ENCODE assay signal across 9 mouse cellular contexts in the genomic region with DNA sequence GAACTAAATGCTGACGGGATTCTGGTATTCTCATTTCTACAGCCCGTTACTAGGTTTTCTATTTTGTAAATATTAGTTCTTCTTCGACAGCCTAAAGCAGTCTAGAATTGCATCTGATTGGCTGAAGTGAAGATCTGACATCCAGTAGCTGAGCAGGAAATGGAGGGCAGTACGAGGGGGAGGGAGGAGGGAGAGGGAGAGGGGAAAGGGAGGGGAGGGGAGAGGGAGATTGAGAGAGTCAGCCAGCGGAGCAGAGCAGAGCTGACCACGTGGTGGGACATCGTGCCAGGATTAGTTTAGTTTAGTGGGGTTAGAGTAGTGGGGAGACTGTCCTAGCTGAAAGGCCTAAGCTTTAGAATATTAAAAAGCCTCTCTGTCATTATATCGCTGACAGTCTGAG.
DNase-seq lines count a peak whose midpoint lies in the region; ATAC-seq and TF ChIP-seq lines count a peak whose summit lies in the region.
"Had no signal": no experiment of that assay in that cellular context is flagged by ENCODE, and none has a peak within 500 bp of the region (broad histone marks: within the 10 kb centered on the region; RNA-seq: fewer than 3 reads in every experiment).

No protein-coding gene starts in this region.

- TF ChIP-seq EP300 in stomach, postnatal 0 days (optimal IDR thresholded peaks at IDR 0.05), result no peak

- no peaks in the 10 kb centered on the region for H3K27me3 ChIP-seq in lung, embryonic 14.5 days (ENCODE audit: insufficient read depth, low read length)
- H3K27me3 ChIP-seq in hindbrain, postnatal 0 days (ENCODE audit: insufficient read depth, low read length), result no peaks in the 10 kb centered on the region
- no peaks in the 10 kb centered on the region for H3K27me3 ChIP-seq in lung, embryonic 15.5 days
- no peaks in the 10 kb centered on the region for H3K27me3 ChIP-seq in stomach, postnatal 0 days (ENCODE audit: control insufficient read depth, insufficient read depth, low read length)
- H3K27me3 ChIP-seq: Patski had no signal

- 11% methylated on average over 8 of the region's 8 CpGs for WGBS in lung, embryonic 14.5 days
- WGBS in lung, adult 2 months, result 17% methylated on average over 8 of the region's 8 CpGs
- WGBS in hindbrain, postnatal 0 days, result 19% methylated on average over 8 of the region's 8 CpGs
- 11% methylated on average over 8 of the region's 8 CpGs for WGBS in lung, embryonic 15.5 days
- 14% methylated on average over 8 of the region's 8 CpGs for WGBS in stomach, postnatal 0 days

- H3K9ac ChIP-seq in lung, embryonic 14.5 days, result no peak overlapping the region
- no peak overlapping the region for H3K9ac ChIP-seq in hindbrain, postnatal 0 days (replicated peaks; ENCODE audit: low read length)
- H3K9ac ChIP-seq in lung, embryonic 15.5 days, result no peak overlapping the region
- H3K9ac ChIP-seq in stomach, postnatal 0 days (ENCODE audit: low read length), result no peak overlapping the region

- peaks cover 3% of the 10 kb centered on the region; the same call in 1 of the 2 replicates for H3K4me1 ChIP-seq in lung, embryonic 14.5 days (ENCODE audit: insufficient read depth)
- no peaks in the 10 kb centered on the region for H3K4me1 ChIP-seq in lung, adult 2 months (ENCODE audit: control insufficient read depth, insufficient read depth, low read length)
- H3K4me1 ChIP-seq in hindbrain, postnatal 0 days (ENCODE audit: insufficient read depth, low read length), result no peaks in the 10 kb centered on the region
- H3K4me1 ChIP-seq in lung, embryonic 15.5 days, result peaks cover 8% of the 10 kb centered on the region
- H3K4me1 ChIP-seq in stomach, postnatal 0 days (replicated peaks; ENCODE audit: control insufficient read depth, insufficient read depth), result no peaks in the 10 kb centered on the region

- intact Hi-C loops in gastrocnemius, postnatal 36 days (cut with DNase I), result no loop called here
- intact Hi-C loops in left cerebral cortex, postnatal 36 days (cut with DNase I), result no loop called here

- peak overlapping the region; percentile 40; the same call in 1 of the 2 replicates for H3K27ac ChIP-seq in lung, embryonic 14.5 days (ENCODE audit: low read depth)
- H3K27ac ChIP-seq in hindbrain, postnatal 0 days, result no peak overlapping the region
- 0 out of 2 replicates have a peak overlapping the region, but pooled peaks have one; percentile 11 for H3K27ac ChIP-seq in lung, embryonic 15.5 days
- no peak overlapping the region for H3K27ac ChIP-seq in stomach, postnatal 0 days (replicated peaks)

- no peaks in the 10 kb centered on the region for H3K36me3 ChIP-seq in lung, embryonic 14.5 days (ENCODE audit: insufficient read depth)
- no peaks in the 10 kb centered on the region for H3K36me3 ChIP-seq in hindbrain, postnatal 0 days (ENCODE audit: insufficient read depth, low read length)
- H3K36me3 ChIP-seq in lung, embryonic 15.5 days, result no peaks in the 10 kb centered on the region
- no peaks in the 10 kb centered on the region for H3K36me3 ChIP-seq in stomach, postnatal 0 days (ENCODE audit: control insufficient read depth, insufficient read depth, low read length)

- peak overlapping the region; percentile 27 for H3K4me2 ChIP-seq in lung, embryonic 14.5 days
- no peak overlapping the region for H3K4me2 ChIP-seq in hindbrain, postnatal 0 days (ENCODE audit: low read depth, low read length)
- H3K4me2 ChIP-seq in lung, embryonic 15.5 days, result peak overlapping the region; percentile 34; the same call in 1 of the 2 replicates
- no peak overlapping the region for H3K4me2 ChIP-seq in stomach, postnatal 0 days (replicated peaks; ENCODE audit: low read depth)

- no peak for TF ChIP-seq POLR2A in lung, adult 2 months (IDR thresholded peaks at IDR 0.05; ENCODE audit: borderline replicate concordance, extremely low read depth, low read depth, low read length)

- H3K9me3 ChIP-seq in lung, embryonic 14.5 days (ENCODE audit: low read depth, low read length), result no peaks in the 10 kb centered on the region
- H3K9me3 ChIP-seq in hindbrain, postnatal 0 days (ENCODE audit: low read length), result no peaks in the 10 kb centered on the region
- H3K9me3 ChIP-seq in lung, embryonic 15.5 days, result no peaks in the 10 kb centered on the region
- no peaks in the 10 kb centered on the region for H3K9me3 ChIP-seq in stomach, postnatal 0 days (ENCODE audit: control insufficient read depth, low read length)

- DNase-seq in lung, embryonic 14.5 days, result peak; percentile 89
- DNase-seq in lung, adult 2 months, result no peak
- peak; percentile 59 for DNase-seq in hindbrain, postnatal 0 days (ENCODE audit: low spot score)
- peak; percentile 53 for DNase-seq in stomach, postnatal 0 days (ENCODE audit: low spot score)
- no peak for DNase-seq in gastrocnemius, postnatal 36 days
- no peak for DNase-seq in left cerebral cortex, postnatal 36 days (ENCODE audit: low spot score in 2 of 2)
- DNase-seq in Muller cell, postnatal 12 days (ENCODE audit: inconsistent ontology term), result no peak

- no peak overlapping the region for H3K4me3 ChIP-seq in lung, embryonic 14.5 days (ENCODE audit: low read depth, low read length)
- H3K4me3 ChIP-seq in lung, adult 2 months (replicated peaks; ENCODE audit: extremely low read depth, low read depth, low read length), result no peak overlapping the region
- no peak overlapping the region for H3K4me3 ChIP-seq in hindbrain, postnatal 0 days (ENCODE audit: low read length)
- no peak overlapping the region for H3K4me3 ChIP-seq in lung, embryonic 15.5 days
- H3K4me3 ChIP-seq in stomach, postnatal 0 days (ENCODE audit: low read depth, low read length), result no peak overlapping the region

- TF ChIP-seq CTCF in lung, embryonic 14.5 days (IDR thresholded peaks at IDR 0.05; ENCODE audit: low read depth), result no peak
- TF ChIP-seq CTCF in lung, adult 2 months (IDR thresholded peaks at IDR 0.05; ENCODE audit: insufficient read depth, low read length), result no peak
- no peak for TF ChIP-seq CTCF in hindbrain, postnatal 0 days (IDR thresholded peaks at IDR 0.05; ENCODE audit: low read depth)
- no peak for TF ChIP-seq CTCF in stomach, postnatal 0 days (IDR thresholded peaks at IDR 0.05; ENCODE audit: low read depth)

- peak; percentile 93 for ATAC-seq in lung, embryonic 14.5 days (ENCODE audit: insufficient read depth)
- peak; percentile 73 for ATAC-seq in hindbrain, postnatal 0 days
- peak; percentile 92 for ATAC-seq in lung, embryonic 15.5 days (ENCODE audit: borderline replicate concordance, extremely low read depth, low FRiP score, low TSS enrichment)
- peak; percentile 64; the same call in 1 of the 2 replicates for ATAC-seq in stomach, postnatal 0 days (ENCODE audit: low FRiP score, low TSS enrichment)
- ATAC-seq: Patski had no signal

Comparison
In these comparisons a context has a peak if more than half of its experiments do, and no peak if none do; other contexts are left out.
1. DNase-seq: peak in lung, embryonic 14.5 days (single experiment), hindbrain, postnatal 0 days (single experiment) and stomach, postnatal 0 days (single experiment); none in lung, adult 2 months (single experiment), gastrocnemius, postnatal 36 days (0 of 2), left cerebral cortex, postnatal 36 days (0 of 2) and Muller cell, postnatal 12 days (single experiment).
2. H3K27ac ChIP-seq: peak in lung, embryonic 14.5 days (single experiment) and lung, embryonic 15.5 days (single experiment); none in hindbrain, postnatal 0 days (single experiment) and stomach, postnatal 0 days (single experiment).
3. H3K4me2 ChIP-seq: peak in lung, embryonic 14.5 days (single experiment) and lung, embryonic 15.5 days (single experiment); none in hindbrain, postnatal 0 days (single experiment) and stomach, postnatal 0 days (single experiment).
4. Peak in every context shown above with its lines, with median percentiles within 50 percentile points of each other: ATAC-seq.